Mouse (Mus musculus) cerebellum, adult 2 months (tissue): Measurements from ENCODE around the gene Tet3.

Experiments
- CTCF ChIP-seq: fragments of 200-500 bp; IDR thresholded peaks from 2 replicates; pipeline ENCODE4 v1.5.1; 2011; ENCODE audit warnings: low read depth, mild to moderate bottlenecking, control low read depth, low read length, moderate library complexity, borderline replicate concordance; ENCODE audit not compliant: insufficient read depth
- POLR2A ChIP-seq: fragments of 200-500 bp; IDR thresholded peaks from 2 replicates; pipeline ENCODE4 v1.6.1; 2011; ENCODE audit warnings: low read length, control low read depth, borderline replicate concordance; ENCODE audit not compliant: insufficient read depth

DNA sequence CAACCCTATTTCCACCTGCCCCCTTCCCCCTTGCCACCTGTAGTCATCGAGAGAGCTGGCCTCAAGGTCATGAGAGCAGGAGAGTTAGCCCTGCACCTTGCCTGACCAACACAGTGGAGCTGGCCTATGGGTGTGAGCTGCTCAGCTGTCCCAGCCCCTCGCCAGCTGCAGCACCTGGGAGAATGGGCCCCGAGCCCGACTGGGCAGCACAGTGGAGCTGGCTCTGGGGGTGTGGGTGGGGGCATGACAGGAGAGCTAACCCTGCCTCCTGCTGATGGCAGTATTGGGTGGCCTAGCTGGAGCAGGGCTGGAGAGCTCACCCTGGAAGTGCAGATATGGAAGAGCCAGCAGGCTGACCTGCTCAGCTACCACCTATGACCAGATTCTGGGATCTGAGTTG is 28.4 kb upstream of the Tet3 start:
- TF ChIP-seq CTCF (no peak), POLR2A (no peak)
